Mouse (Mus musculus) midbrain, embryonic 15.5 days (tissue): ENCODE data around the gene Cdh3. TPM values are rescaled to one million over a fixed set of nuclear protein-coding genes. Genes with fewer than 3 reads are reported as not detected.
"Not testable (repeated sequence)": the region's sequence is repeated elsewhere in the genome, so short reads cannot be mapped to it uniquely, and the experiment has no call there.

Source experiments
- ATAC-seq: fragments of 200-750 bp; cut with Nextera tagmentation; replicated peaks from 2 replicates; pipeline ENCODE4 v1.8.0; 2017; ENCODE audit warnings: moderate TSS enrichment
- H3K27ac ChIP-seq: fragments of 300-500 bp; sonication (generic); 2 replicates; pipeline ENCODE4 v1.5.1; 2015; ENCODE audit warnings: mild to moderate bottlenecking, inconsistent platforms
- H3K27me3 ChIP-seq: fragments of 300-500 bp; sonication (generic); replicated peaks from 2 replicates; pipeline ENCODE4 v1.6.1; 2015; ENCODE audit warnings: inconsistent platforms
- H3K36me3 ChIP-seq: fragments of 300-500 bp; sonication (generic); replicated peaks from 2 replicates; pipeline ENCODE4 v1.6.1; 2015; ENCODE audit warnings: inconsistent platforms
- H3K4me1 ChIP-seq: fragments of 300-500 bp; sonication (generic); 2 replicates; pipeline ENCODE4 v1.6.1; 2015; ENCODE audit warnings: inconsistent platforms
- H3K4me2 ChIP-seq: fragments of 300-500 bp; sonication (generic); 2 replicates; pipeline ENCODE4 v1.6.1; 2015; ENCODE audit warnings: inconsistent platforms, mild to moderate bottlenecking, moderate library complexity
- H3K4me3 ChIP-seq: fragments of 300-500 bp; sonication (generic); 2 replicates; pipeline ENCODE4 v1.5.1; 2015; ENCODE audit warnings: mild to moderate bottlenecking, inconsistent platforms
- H3K9ac ChIP-seq: fragments of 300-500 bp; sonication (generic); 2 replicates; pipeline ENCODE4 v1.6.1; 2015; ENCODE audit warnings: mild to moderate bottlenecking, inconsistent platforms
- H3K9me3 ChIP-seq: fragments of 300-500 bp; sonication (generic); 2 replicates; pipeline ENCODE4 v1.6.1; 2016; ENCODE audit warnings: inconsistent platforms
- WGBS: fragments of 180-500 bp; shearing (Covaris S2); methylation state at CpG from one replicate; pipeline ENCODE4 v1.1.7; 2015; ENCODE audit warnings: mixed read lengths; 5-methylcytosine and 5-hydroxymethylcytosine counted together
- polyA plus RNA-seq: library from polyadenylated mRNA; unstranded; fragments of >200 nt; fragmentation: Nextera tagmentation; extraction: Ambion mirVana; gene quantifications from 2 replicates; pipeline ENCODE4 v1.2.1, GENCODE M21; 2015

Cdh3 gene
- polyA plus RNA-seq, 1 experiment from 2014 or later = 1.1 TPM

- H3K4me2 ChIP-seq = no peak overlapping the region
- ATAC-seq = no peak
- 70% methylated on average over 9 of the region's 9 CpGs for WGBS
- no peaks in the 10 kb centered on the region for H3K4me1 ChIP-seq
- H3K27ac ChIP-seq = no peak overlapping the region
- H3K9ac ChIP-seq = no peak overlapping the region
- no peaks in the 10 kb centered on the region for H3K36me3 ChIP-seq
- H3K27me3 ChIP-seq = no peaks in the 10 kb centered on the region
- no peak overlapping the region for H3K4me3 ChIP-seq
- peaks cover 10% of the 10 kb centered on the region; the same call in 1 of the 2 replicates for H3K9me3 ChIP-seq
These were observed 49.2 kb downstream of the Cdh3 start for GRCm38 (mm10) chr8:106559844-106560243.

GRCm38 (mm10) chr8:106561097-106561865 is 50.6 kb downstream of the Cdh3 start:
- ATAC-seq = no peak
- no peaks in the 10 kb centered on the region for H3K27me3 ChIP-seq
- no peak overlapping the region for H3K9ac ChIP-seq
- H3K4me3 ChIP-seq = no peak overlapping the region
- H3K4me2 ChIP-seq = no peak overlapping the region
- 32% methylated on average over 21 of the region's 21 CpGs for WGBS
- no peak overlapping the region for H3K27ac ChIP-seq
- no peaks in the 10 kb centered on the region for H3K36me3 ChIP-seq
- no peaks in the 10 kb centered on the region for H3K4me1 ChIP-seq
- H3K9me3 ChIP-seq = peaks cover 10% of the 10 kb centered on the region; the same call in 1 of the 2 replicates

- Histone ChIP-seq H3K27ac (no peak overlapping the region), H3K4me2 (no peak overlapping the region), H3K36me3 (no peaks in the 10 kb centered on the region), H3K9ac (no peak overlapping the region), H3K27me3 (no peaks in the 10 kb centered on the region), H3K4me3 (no peak overlapping the region), H3K9me3 (peaks cover under 1% of the 10 kb centered on the region; the same call in 1 of the 2 replicates), H3K4me1 (no peaks in the 10 kb centered on the region)
- WGBS = 83% methylated on average over 3 of the region's 3 CpGs
- no peak for ATAC-seq
These were observed 53.0 kb downstream of the Cdh3 start for GRCm38 (mm10) chr8:106563691-106564182.

GRCm38 (mm10) chr8:106569006-106569405 is 58.3 kb downstream of the Cdh3 start:
- peak; percentile 24; the same call in 1 of the 2 replicates for ATAC-seq
- H3K36me3 ChIP-seq = no peaks in the 10 kb centered on the region
- no peak overlapping the region for H3K9ac ChIP-seq
- no peaks in the 10 kb centered on the region for H3K27me3 ChIP-seq
- no peak overlapping the region for H3K4me3 ChIP-seq
- no peak overlapping the region for H3K4me2 ChIP-seq
- WGBS = 20% methylated on average over 7 of the region's 7 CpGs
- no peaks in the 10 kb centered on the region for H3K9me3 ChIP-seq
- H3K27ac ChIP-seq = no peak overlapping the region
- H3K4me1 ChIP-seq = no peaks in the 10 kb centered on the region

GRCm38 (mm10) chr8:106570386-106570785 is 59.7 kb downstream of the Cdh3 start:
- Histone ChIP-seq H3K4me2 (no peak overlapping the region), H3K36me3 (no peaks in the 10 kb centered on the region), H3K27me3 (no peaks in the 10 kb centered on the region), H3K27ac (no peak overlapping the region), H3K4me1 (no peaks in the 10 kb centered on the region), H3K9ac (no peak overlapping the region), H3K4me3 (no peak overlapping the region), H3K9me3 (no peaks in the 10 kb centered on the region)
- 89% methylated on average over 4 of the region's 4 CpGs for WGBS
- no peak for ATAC-seq

- H3K36me3 ChIP-seq = no peaks in the 10 kb centered on the region
- H3K9ac ChIP-seq = no peak overlapping the region
- no peaks in the 10 kb centered on the region for H3K4me1 ChIP-seq
- no peak overlapping the region for H3K4me3 ChIP-seq
- no peak overlapping the region for H3K27ac ChIP-seq
- no peaks in the 10 kb centered on the region for H3K9me3 ChIP-seq
- ATAC-seq = no peak
- WGBS = 89% methylated on average over 5 of the region's 5 CpGs
- H3K27me3 ChIP-seq = no peaks in the 10 kb centered on the region
- H3K4me2 ChIP-seq = no peak overlapping the region
These were observed 61.0 kb downstream of the Cdh3 start for GRCm38 (mm10) chr8:106571551-106572172.

GRCm38 (mm10) chr8:106572175-106572574 is 61.5 kb downstream of the Cdh3 start:
- H3K4me2 ChIP-seq, H3K27ac ChIP-seq, H3K36me3 ChIP-seq, H3K9ac ChIP-seq, H3K9me3 ChIP-seq, ATAC-seq, H3K4me1 ChIP-seq, H3K4me3 ChIP-seq, H3K27me3 ChIP-seq: not testable (repeated sequence)
- 84% methylated on average over 1 of the region's 1 CpGs for WGBS

GRCm38 (mm10) chr8:106573168-106573567 is 62.5 kb downstream of the Cdh3 start, which contains the start of gene Gm10073:
Gene Gm10073 (minus strand): TSS chr8:106573461.
- WGBS = 49% methylated on average over 20 of the region's 20 CpGs
- H3K9ac ChIP-seq, ATAC-seq, H3K4me3 ChIP-seq, H3K36me3 ChIP-seq, H3K4me2 ChIP-seq, H3K27ac ChIP-seq, H3K9me3 ChIP-seq, H3K27me3 ChIP-seq, H3K4me1 ChIP-seq: not testable (repeated sequence)

- H3K9me3 ChIP-seq = no peaks in the 10 kb centered on the region
- WGBS = 92% methylated on average over 4 of the region's 4 CpGs
- H3K27ac ChIP-seq = no peak overlapping the region
- no peak overlapping the region for H3K4me2 ChIP-seq
- no peaks in the 10 kb centered on the region for H3K4me1 ChIP-seq
- ATAC-seq = no peak
- H3K9ac ChIP-seq = no peak overlapping the region
- no peaks in the 10 kb centered on the region for H3K36me3 ChIP-seq
- no peak overlapping the region for H3K4me3 ChIP-seq
- no peaks in the 10 kb centered on the region for H3K27me3 ChIP-seq
These were observed 63.6 kb downstream of the Cdh3 start for GRCm38 (mm10) chr8:106574283-106574682.

- ATAC-seq = no peak
- Histone ChIP-seq H3K4me1 (no peaks in the 10 kb centered on the region), H3K27ac (no peak overlapping the region), H3K4me2 (no peak overlapping the region), H3K9ac (no peak overlapping the region), H3K36me3 (no peaks in the 10 kb centered on the region), H3K4me3 (no peak overlapping the region), H3K9me3 (no peaks in the 10 kb centered on the region), H3K27me3 (no peaks in the 10 kb centered on the region)
- 50% methylated on average over 6 of the region's 6 CpGs for WGBS
These were observed 66.3 kb downstream of the Cdh3 start for GRCm38 (mm10) chr8:106576849-106577555.

GRCm38 (mm10) chr8:106579510-106579909 is 68.8 kb downstream of the Cdh3 start:
- Histone ChIP-seq H3K9ac (no peak overlapping the region), H3K4me3 (no peak overlapping the region), H3K9me3 (no peaks in the 10 kb centered on the region), H3K27me3 (no peaks in the 10 kb centered on the region), H3K4me2 (no peak overlapping the region), H3K4me1 (no peaks in the 10 kb centered on the region), H3K27ac (no peak overlapping the region), H3K36me3 (no peaks in the 10 kb centered on the region)
- ATAC-seq = no peak
- 73% methylated on average over 2 of the region's 2 CpGs for WGBS

GRCm38 (mm10) chr8:106581344-106582088 is 70.8 kb downstream of the Cdh3 start:
- H3K9ac ChIP-seq = no peak overlapping the region
- no peaks in the 10 kb centered on the region for H3K27me3 ChIP-seq
- no peak overlapping the region for H3K4me2 ChIP-seq
- WGBS = 78% methylated on average over 6 of the region's 6 CpGs
- H3K4me1 ChIP-seq = no peaks in the 10 kb centered on the region
- no peaks in the 10 kb centered on the region for H3K36me3 ChIP-seq
- H3K4me3 ChIP-seq = no peak overlapping the region
- H3K27ac ChIP-seq = no peak overlapping the region
- H3K9me3 ChIP-seq = no peaks in the 10 kb centered on the region
- ATAC-seq = no peak
